Mouse (Mus musculus): ENCODE data around the gene Uchl4. TPM values are rescaled to one million over a fixed set of nuclear protein-coding genes. Genes with fewer than 3 reads are reported as not detected.

Uchl4 gene
- polyA plus RNA-seq, 1 experiment from 2014 or later: 3.1 TPM

GRCm38 (mm10) chr9:64282404-64282987, 47.5 kb downstream of the Uchl4 start:
- ATAC-seq (replicated peaks; ENCODE audit: insufficient number of reproducible peaks, low FRiP score, low TSS enrichment): no peak
- Histone ChIP-seq H3K4me1 (ENCODE audit: control insufficient read depth, insufficient read depth, low read length) (peaks cover 7% of the 10 kb centered on the region; the same call in 1 of the 2 replicates), H3K4me3 (ENCODE audit: low read depth, low read length) (peak overlapping the region; percentile 78), H3K27ac (ENCODE audit: low read depth, low read length) (no peak overlapping the region), H3K9ac (ENCODE audit: low read depth, low read length) (peak overlapping the region; percentile 98), H3K4me2 (peak overlapping the region; percentile 91), H3K36me3 (ENCODE audit: control insufficient read depth, insufficient read depth, low read length) (no peaks in the 10 kb centered on the region), H3K27me3 (ENCODE audit: control insufficient read depth, insufficient read depth, low read length) (no peaks in the 10 kb centered on the region), H3K9me3 (replicated peaks; ENCODE audit: control insufficient read depth, low read length) (no peaks in the 10 kb centered on the region)
- whole genome bisulfite sequencing (ENCODE audit: insufficient replicate concordance): 61% methylated on average over 5 of the region's 5 CpGs

Small RNA genes within 50 kb of the gene (microRNA-seq; reads per million reads assigned to microRNA genes)
- gene Gm24106 (ENCODE audit: borderline number of aligned reads): not detected

Other genes starting within 250 kb of the Uchl4 start
- gene Smad6, start 213.1 kb upstream of the Uchl4 start, polyA plus RNA-seq (2014; fragmentation: Nextera tagmentation; extraction: Ambion mirVana): 30.5 and 31.6 TPM in 2 replicates
- not detected in 2 replicates for gene Lctl, start 118.1 kb upstream of the Uchl4 start, polyA plus RNA-seq (2014; fragmentation: Nextera tagmentation; extraction: Ambion mirVana)
- gene Zwilch, start 62.1 kb upstream of the Uchl4 start, polyA plus RNA-seq (2014; fragmentation: Nextera tagmentation; extraction: Ambion mirVana): 24.3 and 28.5 TPM in 2 replicates
- gene Rpl4, start 61.8 kb upstream of the Uchl4 start, polyA plus RNA-seq (2014; fragmentation: Nextera tagmentation; extraction: Ambion mirVana): 980 and 988 TPM in 2 replicates
- 22.4 and 28.0 TPM in 2 replicates for gene Snapc5, start 55.9 kb upstream of the Uchl4 start, polyA plus RNA-seq (2014; fragmentation: Nextera tagmentation; extraction: Ambion mirVana)
- 100 and 108 TPM in 2 replicates for gene Map2k1, start 18.4 kb downstream of the Uchl4 start, polyA plus RNA-seq (2014; fragmentation: Nextera tagmentation; extraction: Ambion mirVana)
- 155 and 159 TPM in 2 replicates for gene Tipin, start 46.4 kb downstream of the Uchl4 start, polyA plus RNA-seq (2014; fragmentation: Nextera tagmentation; extraction: Ambion mirVana)
- 19.5 and 22.2 TPM in 2 replicates for gene Dis3l, start 106.1 kb downstream of the Uchl4 start, polyA plus RNA-seq (2014; fragmentation: Nextera tagmentation; extraction: Ambion mirVana)
- 0.58 and 0.70 TPM in 2 replicates for gene Megf11, start 150.4 kb downstream of the Uchl4 start, polyA plus RNA-seq (2014; fragmentation: Nextera tagmentation; extraction: Ambion mirVana)